Mouse (Mus musculus) hindbrain, embryonic 10.5 days (tissue): ENCODE data around the gene Tab2. TPM values are rescaled to one million over a fixed set of nuclear protein-coding genes. Genes with fewer than 3 reads are reported as not detected.

ENCODE experiments used
- DNase-seq: peaks from one replicate; pipeline ENCODE4 v3.0.0-alpha.2; 2017; ENCODE audit warnings: low spot score
- H3K27ac ChIP-seq: fragments of 300-500 bp; sonication (generic); 2 replicates; pipeline ENCODE4 v1.5.1; 2016; ENCODE audit warnings: mild to moderate bottlenecking, moderate library complexity
- H3K27me3 ChIP-seq: fragments of 300-500 bp; sonication (generic); 2 replicates; pipeline ENCODE4 v1.6.1; 2016; ENCODE audit warnings: mild to moderate bottlenecking; ENCODE audit not compliant: poor library complexity, insufficient read depth, severe bottlenecking
- H3K36me3 ChIP-seq: fragments of 300-500 bp; sonication (generic); 2 replicates; pipeline ENCODE4 v1.6.1; 2016; ENCODE audit warnings: mild to moderate bottlenecking, moderate library complexity
- H3K4me1 ChIP-seq: fragments of 300-500 bp; sonication (generic); replicated peaks from 2 replicates; pipeline ENCODE4 v1.6.1; 2016; ENCODE audit warnings: mild to moderate bottlenecking
- H3K4me3 ChIP-seq: fragments of 300-500 bp; sonication (generic); 2 replicates; pipeline ENCODE4 v1.5.1; 2016; ENCODE audit warnings: mild to moderate bottlenecking, moderate library complexity
- H3K9me3 ChIP-seq: fragments of 300-500 bp; sonication (generic); 2 replicates; pipeline ENCODE4 v1.6.1; 2016; ENCODE audit warnings: mild to moderate bottlenecking, moderate library complexity
- WGBS: fragments of 180-500 bp; shearing (Covaris S2); methylation state at CpG from one replicate; pipeline ENCODE4 v1.1.7; 2016; 5-methylcytosine and 5-hydroxymethylcytosine counted together
- polyA plus RNA-seq: library from polyadenylated mRNA; unstranded; fragments of >200 nt; fragmentation: Nextera tagmentation; extraction: Ambion mirVana; gene quantifications from 2 replicates; pipeline ENCODE4 v1.2.1, GENCODE M21; 2016

The Tab2 gene
- polyA plus RNA-seq, result 12.1 and 16.7 TPM in 2 replicates

- Histone ChIP-seq H3K27ac (peak within 1 kb of the TSS; percentile 100), H3K27me3 (no peaks in the 10 kb centered on the region), H3K4me3 (peak within 1 kb of the TSS; percentile 99), H3K36me3 (peaks cover 6% of the 10 kb centered on the region; the same call in 1 of the 2 replicates), H3K9me3 (no peaks in the 10 kb centered on the region), H3K4me1 (peaks cover 34% of the 10 kb centered on the region)
- under 1% methylated on average over 97 of the region's 97 CpGs for WGBS
- DNase-seq, result peak; percentile 92
These were observed at the start of gene Tab2 for GRCm38 (mm10) chr10:7956228-7957001. Gene Tab2 (minus strand): TSS chr10:7956230.

GRCm38 (mm10) chr10:7992258-7992919 lies 36.4 kb upstream of the Tab2 start:
- no peak overlapping the region for H3K4me3 ChIP-seq
- no peaks in the 10 kb centered on the region for H3K27me3 ChIP-seq
- WGBS, result 80% methylated on average over 10 of the region's 10 CpGs
- no peaks in the 10 kb centered on the region for H3K4me1 ChIP-seq
- no peak overlapping the region for H3K27ac ChIP-seq
- H3K9me3 ChIP-seq, result no peaks in the 10 kb centered on the region
- H3K36me3 ChIP-seq, result no peaks in the 10 kb centered on the region
- no peak for DNase-seq

DNA sequence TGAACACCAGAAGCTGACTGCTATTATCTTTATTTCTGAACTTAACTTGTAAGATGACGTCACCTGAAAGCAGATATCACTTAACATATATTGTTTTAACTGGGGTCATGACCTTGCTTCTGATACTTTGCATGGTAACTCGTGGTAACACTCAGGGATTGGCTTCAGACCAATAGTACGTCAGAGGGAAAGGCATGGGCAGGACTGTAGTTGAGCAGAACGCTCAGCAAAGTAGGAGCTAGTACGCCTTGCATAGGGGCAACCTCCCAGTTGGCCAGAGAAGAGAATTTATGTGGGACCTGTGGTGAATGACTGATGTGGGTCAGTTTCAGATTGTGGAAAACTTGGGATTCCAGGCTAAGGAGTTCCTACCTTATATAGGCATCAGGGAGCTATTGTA lies 35.6 kb upstream of the Tab2 start:
- DNase-seq, result no peak
- Histone ChIP-seq H3K4me3 (no peak overlapping the region), H3K36me3 (no peaks in the 10 kb centered on the region), H3K27ac (no peak overlapping the region), H3K4me1 (no peaks in the 10 kb centered on the region), H3K27me3 (no peaks in the 10 kb centered on the region), H3K9me3 (no peaks in the 10 kb centered on the region)
- WGBS, result 75% methylated on average over 5 of the region's 5 CpGs

GRCm38 (mm10) chr10:7987521-7987920 lies 31.5 kb upstream of the Tab2 start:
- Histone ChIP-seq H3K36me3 (no peaks in the 10 kb centered on the region), H3K27ac (no peak overlapping the region)
- 92% methylated on average over 8 of the region's 8 CpGs for WGBS

DNA sequence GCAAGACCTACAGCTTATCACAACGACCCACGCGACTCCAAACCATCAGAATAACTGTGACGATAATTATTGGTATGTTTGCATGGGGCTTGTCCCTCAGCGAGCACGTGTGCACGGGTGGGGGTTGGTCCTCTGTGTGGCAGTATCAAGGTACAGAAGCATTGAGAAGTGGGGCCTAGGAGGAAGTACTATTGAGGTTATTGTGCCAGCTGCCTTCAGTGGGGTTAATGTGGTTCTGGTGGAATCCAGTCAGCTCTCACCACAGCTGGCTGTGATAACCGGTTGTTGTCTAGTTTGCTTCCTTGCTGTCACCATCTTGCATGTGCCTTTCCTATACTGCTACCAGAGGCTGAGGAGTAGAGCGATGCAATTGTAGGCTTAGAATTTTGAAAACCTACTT lies 20.4 kb upstream of the Tab2 start:
- 95% methylated on average over 9 of the region's 9 CpGs for WGBS
- no peaks in the 10 kb centered on the region for H3K9me3 ChIP-seq

More at GRCm38 (mm10) chr10:7987521-7987920, 31.5 kb upstream of the Tab2 start:
- Histone ChIP-seq H3K27me3 (no peaks in the 10 kb centered on the region), H3K9me3 (0 out of 2 replicates have a peak, but pooled peaks cover 2% of the 10 kb centered on the region), H3K4me3 (no peak overlapping the region), H3K4me1 (no peaks in the 10 kb centered on the region)
- DNase-seq, result no peak

DNA sequence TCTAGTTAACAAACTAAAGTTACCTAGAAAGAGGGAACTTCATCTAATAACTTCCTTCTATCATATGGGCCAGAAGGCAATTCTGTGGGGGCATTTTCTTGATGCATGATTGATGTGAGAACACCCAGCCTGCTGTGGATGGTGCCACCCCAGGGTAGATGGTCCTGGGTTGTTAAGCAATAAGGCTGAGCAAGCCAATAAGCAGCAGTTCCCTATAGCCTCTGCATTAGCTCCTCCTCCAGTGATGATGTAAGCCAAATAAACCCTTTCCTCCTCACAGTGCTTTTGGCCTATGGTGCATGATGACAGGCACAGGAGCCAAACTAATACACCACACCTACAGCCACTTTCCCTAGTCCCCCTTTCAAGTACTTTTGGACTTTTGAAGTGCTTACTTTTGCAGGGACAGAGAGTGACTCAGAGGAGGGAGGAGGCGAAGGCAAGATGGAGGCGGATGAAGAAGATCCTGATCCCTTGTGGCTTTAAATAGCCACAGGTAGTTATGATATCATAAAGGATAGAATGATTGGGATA lies 12.8 kb upstream of the Tab2 start:
- Histone ChIP-seq H3K4me3 (no peak overlapping the region), H3K27me3 (no peaks in the 10 kb centered on the region), H3K36me3 (no peaks in the 10 kb centered on the region), H3K4me1 (no peaks in the 10 kb centered on the region), H3K9me3 (no peaks in the 10 kb centered on the region), H3K27ac (no peak overlapping the region)
- DNase-seq, result no peak
- WGBS, result 98% methylated on average over 2 of the region's 2 CpGs

More for the DNA sequence above, 20.4 kb upstream of the Tab2 start:
- H3K36me3 ChIP-seq, result no peaks in the 10 kb centered on the region
- no peak overlapping the region for H3K4me3 ChIP-seq
- no peaks in the 10 kb centered on the region for H3K4me1 ChIP-seq
- H3K27ac ChIP-seq, result no peak overlapping the region
- DNase-seq, result no peak
- no peaks in the 10 kb centered on the region for H3K27me3 ChIP-seq

- DNase-seq, result no peak
- Histone ChIP-seq H3K27ac (no peak overlapping the region), H3K27me3 (no peaks in the 10 kb centered on the region), H3K4me3 (no peak overlapping the region), H3K9me3 (no peaks in the 10 kb centered on the region), H3K4me1 (no peaks in the 10 kb centered on the region), H3K36me3 (no peaks in the 10 kb centered on the region)
- WGBS, result 84% methylated on average over 3 of the region's 3 CpGs
These were observed 11.1 kb upstream of the Tab2 start for GRCm38 (mm10) chr10:7967096-7967495.

DNA sequence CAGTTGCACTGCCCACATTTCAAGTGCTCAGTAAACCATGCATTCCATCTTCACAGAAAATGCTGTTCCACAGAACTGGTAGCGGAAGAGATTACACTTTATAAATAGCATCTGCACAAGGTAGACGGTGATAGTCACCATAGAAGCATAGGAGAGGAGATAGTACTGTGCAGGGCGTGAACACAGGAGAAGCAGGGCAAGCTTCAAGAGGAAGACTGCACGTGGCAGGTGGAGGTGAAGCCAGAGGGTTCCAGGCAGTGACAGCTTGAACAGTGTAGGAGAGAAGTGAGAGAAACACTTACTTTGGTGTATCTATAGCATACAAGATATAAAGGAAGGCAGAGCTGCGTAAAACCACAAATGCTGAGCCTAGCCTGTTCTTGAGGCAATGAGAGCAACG lies 3.0 kb upstream of the Tab2 start:
- no peaks in the 10 kb centered on the region for H3K9me3 ChIP-seq
- no peak overlapping the region for H3K4me3 ChIP-seq
- no peak for DNase-seq
- H3K36me3 ChIP-seq, result no peaks in the 10 kb centered on the region
- H3K27ac ChIP-seq, result no peak overlapping the region
- H3K27me3 ChIP-seq, result no peaks in the 10 kb centered on the region
- 83% methylated on average over 6 of the region's 6 CpGs for WGBS
- peaks cover 23% of the 10 kb centered on the region for H3K4me1 ChIP-seq

- peaks cover 14% of the 10 kb centered on the region; the same call in 1 of the 2 replicates for H3K36me3 ChIP-seq
- H3K9me3 ChIP-seq, result no peaks in the 10 kb centered on the region
- peak overlapping the region; percentile 99 for H3K4me3 ChIP-seq
- peak overlapping the region; percentile 100 for H3K27ac ChIP-seq
- H3K27me3 ChIP-seq, result no peaks in the 10 kb centered on the region
- H3K4me1 ChIP-seq, result peaks cover 34% of the 10 kb centered on the region
- no peak for DNase-seq
- WGBS, result 0% methylated on average over 39 of the region's 76 CpGs
These were observed 352 bp downstream of the Tab2 start for GRCm38 (mm10) chr10:7955634-7956121.

DNA sequence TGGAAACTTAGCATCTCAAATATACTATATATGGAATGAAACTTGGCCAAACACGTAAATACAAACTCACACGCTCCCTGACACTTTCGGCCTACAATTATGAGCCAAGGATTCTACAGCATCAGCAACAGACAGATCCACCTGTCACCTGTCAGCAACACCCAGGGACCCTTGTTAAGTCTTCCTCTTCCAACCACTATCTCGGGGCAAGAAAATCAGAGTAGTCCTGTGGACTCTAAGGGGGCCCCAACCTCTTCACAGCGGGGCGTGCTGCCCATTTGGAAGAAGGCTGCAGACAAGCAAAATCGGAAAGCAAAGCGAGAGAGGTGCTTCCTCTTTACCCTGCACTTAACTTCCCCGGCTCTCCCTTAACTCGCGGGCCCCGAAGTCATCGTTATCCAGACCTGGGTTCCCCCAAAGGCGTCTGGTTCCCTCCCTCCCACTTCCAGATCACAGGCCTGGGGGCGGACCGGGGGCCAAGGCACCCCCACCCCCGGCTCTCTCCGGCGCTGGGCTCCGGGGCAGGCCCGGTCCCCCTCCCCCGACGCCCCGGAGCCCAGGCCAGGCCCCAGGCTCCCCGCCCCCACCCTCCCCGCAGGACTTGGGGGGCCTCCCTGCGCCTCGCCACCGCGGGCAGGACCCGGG lies 919 bp downstream of the Tab2 start:
- H3K4me3 ChIP-seq, result peak overlapping the region; percentile 99
- no peaks in the 10 kb centered on the region for H3K9me3 ChIP-seq
- under 1% methylated on average over 31 of the region's 31 CpGs for WGBS
- peaks cover 34% of the 10 kb centered on the region for H3K4me1 ChIP-seq
- peak; percentile 67 for DNase-seq
- peaks cover 15% of the 10 kb centered on the region; the same call in 1 of the 2 replicates for H3K36me3 ChIP-seq
- H3K27me3 ChIP-seq, result no peaks in the 10 kb centered on the region
- H3K27ac ChIP-seq, result peak overlapping the region; percentile 100

- Histone ChIP-seq H3K4me3 (peak overlapping the region; percentile 99), H3K27ac (peak overlapping the region; percentile 100), H3K9me3 (no peaks in the 10 kb centered on the region), H3K27me3 (no peaks in the 10 kb centered on the region), H3K36me3 (peaks cover 15% of the 10 kb centered on the region; the same call in 1 of the 2 replicates), H3K4me1 (peaks cover 34% of the 10 kb centered on the region)
- WGBS, result 5% methylated on average over 5 of the region's 5 CpGs
- DNase-seq, result peak; percentile 7
These were observed 1.4 kb downstream of the Tab2 start for GRCm38 (mm10) chr10:7954627-7954988.

GRCm38 (mm10) chr10:7943006-7943405 lies 13.0 kb downstream of the Tab2 start:
- Histone ChIP-seq H3K27ac (no peak overlapping the region), H3K36me3 (peaks cover 36% of the 10 kb centered on the region), H3K4me3 (no peak overlapping the region), H3K9me3 (peaks cover 8% of the 10 kb centered on the region), H3K4me1 (peaks cover 4% of the 10 kb centered on the region; the same call in 1 of the 2 replicates), H3K27me3 (no peaks in the 10 kb centered on the region)
- 47% methylated on average over 3 of the region's 3 CpGs for whole genome bisulfite sequencing
- DNase-seq, result no peak
